Mouse (Mus musculus) neutrophil, adult 59 days (primary cell): ENCODE measurements around the gene Prg2. TPM values are rescaled to one million over a fixed set of nuclear protein-coding genes. Genes with fewer than 3 reads are reported as not detected.

Source experiments
- total RNA-seq, 2 experiments: library from RNA; stranded (reverse); gene quantifications; 1 replicate in 1 of 2; 2 replicates in 1 of 2; pipeline ENCODE4 v1.2.4; 2023

Gene Prg2
- total RNA-seq = 100 to 1,000 TPM; 120 to 419 TPM

DNA sequence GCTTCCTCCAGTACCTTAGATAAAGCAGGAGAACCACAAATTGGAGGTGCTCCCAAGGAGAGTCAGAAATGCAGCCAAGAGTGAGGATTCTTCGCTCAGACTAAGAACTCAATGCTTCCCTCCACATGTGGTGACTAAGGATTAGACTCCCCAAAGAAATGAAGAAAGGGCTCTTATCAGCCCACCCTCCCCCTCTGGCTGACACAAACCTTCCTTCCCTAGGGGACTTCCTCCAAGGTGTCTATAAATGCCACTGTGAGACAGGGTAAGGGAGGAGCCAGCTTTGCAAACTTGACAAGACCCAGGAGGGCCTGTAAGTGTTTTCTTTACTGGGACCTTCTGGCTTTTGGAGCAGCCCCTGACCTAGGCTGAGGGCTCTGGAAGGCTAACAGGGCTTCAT lies at the start of gene Prg2:
Gene Prg2 (plus strand): TSS at position 274 of the 400 bp plus-strand sequence.

DNA sequence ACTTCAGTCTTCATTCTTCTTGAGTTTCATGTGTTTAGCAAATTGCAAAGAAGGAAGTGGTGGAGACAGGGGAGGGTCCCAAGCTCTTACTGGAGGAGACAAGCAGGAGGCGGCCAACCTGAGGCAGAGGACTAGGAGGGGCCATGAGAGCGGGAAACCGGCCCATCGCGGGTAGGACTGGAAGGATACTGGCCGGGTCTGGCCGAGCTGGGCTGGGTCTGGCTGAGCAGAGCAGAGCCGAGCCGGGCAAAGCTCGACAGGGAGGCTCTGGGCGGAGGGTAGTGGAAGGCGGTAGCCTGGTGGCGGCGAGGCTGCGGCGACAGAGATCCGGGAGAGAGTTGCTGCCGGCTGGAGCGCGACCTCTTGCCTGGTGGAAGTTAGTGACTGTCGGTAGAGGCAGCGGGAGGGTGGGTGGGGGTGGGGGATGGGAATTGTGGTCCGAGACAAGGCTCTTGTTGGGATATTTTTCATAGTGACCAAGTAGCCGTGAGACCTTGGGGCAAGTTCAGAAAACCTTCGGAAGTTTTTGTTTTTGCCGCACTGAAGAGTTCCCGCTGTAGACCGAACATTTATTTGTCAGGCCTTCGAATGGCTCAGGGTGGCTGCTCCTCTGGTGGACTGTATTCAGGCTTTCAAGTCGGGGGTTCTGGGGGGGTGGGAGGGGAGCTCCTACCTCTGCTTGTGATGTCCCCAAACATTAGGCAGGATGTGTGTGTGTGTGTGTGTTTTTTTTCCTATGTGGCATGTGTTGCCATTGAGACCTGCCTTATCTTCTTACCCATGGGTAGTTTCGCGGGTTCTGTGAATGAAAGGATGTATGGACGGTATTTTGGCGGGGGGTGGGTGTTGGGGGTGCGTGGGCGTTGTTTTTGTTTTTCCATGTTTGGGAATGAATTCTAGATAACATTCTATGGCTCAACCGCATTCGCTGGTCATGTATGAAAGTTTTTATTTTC lies 43.5 kb upstream of the Prg2 start, which contains the start of gene Slc43a3:
Gene Slc43a3 (plus strand): TSS at position 106 of the 956 bp plus-strand sequence.

DNA sequence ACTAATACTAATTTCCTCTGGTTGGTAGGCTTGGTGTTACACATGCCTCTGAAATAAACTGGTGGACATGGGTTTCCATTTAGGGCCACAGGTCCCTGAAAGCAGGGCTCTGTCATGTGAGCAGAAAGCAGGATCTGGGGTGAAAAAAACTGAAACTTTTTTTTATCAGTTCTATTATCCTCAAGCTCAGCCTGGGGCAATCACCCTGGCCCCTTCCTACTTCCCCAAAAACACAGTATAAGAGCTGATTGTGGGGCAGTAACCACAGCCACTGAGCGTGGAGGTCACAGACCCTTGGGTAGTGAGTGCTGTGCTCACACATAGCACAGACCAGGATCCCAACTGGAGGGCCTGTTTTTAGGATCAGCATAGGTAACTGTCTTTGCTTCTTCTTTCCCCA lies 7.7 kb downstream of the Prg2 start, which contains the start of gene Prg3:
Gene Prg3 (plus strand): TSS at position 286 of the 400 bp plus-strand sequence.

Other genes starting within 250 kb of the Prg2 start
- 1 to 10 TPM; 2.1 to 2.3 TPM for gene Ypel4, start 246.4 kb upstream of the Prg2 start, total RNA-seq
- not detected for gene Gm19426, start 236.8 kb upstream of the Prg2 start, total RNA-seq
- under 1 TPM; 0.20 to 0.90 TPM for gene Serping1, start 205.0 kb upstream of the Prg2 start, total RNA-seq
- gene Ube2l6, start 181.6 kb upstream of the Prg2 start, total RNA-seq = 10 to 100 TPM; 21.7 to 29.5 TPM
- gene Smtnl1, start 157.8 kb upstream of the Prg2 start, total RNA-seq = under 1 TPM in 1 of 2 experiments, not detected in 1; 0.35 TPM
- 1 to 10 TPM; 5.6 to 7.0 TPM for gene Timm10, start 153.5 kb upstream of the Prg2 start, total RNA-seq
- 10 to 100 TPM in 1 of 2 experiments, 1 to 10 TPM in 1; 6.7 to 11.0 TPM for gene Slc43a1, start 141.6 kb upstream of the Prg2 start, total RNA-seq
- gene Rtn4rl2, start 93.8 kb upstream of the Prg2 start, total RNA-seq = not detected
- 10 to 100 TPM; 38.7 to 54.8 TPM for gene Slc43a3, start 43.9 kb upstream of the Prg2 start, total RNA-seq
- gene Prg3, start 7.8 kb downstream of the Prg2 start, total RNA-seq = 10 to 100 TPM in 1 of 2 experiments, 1 to 10 TPM in 1; 6.6 to 27.0 TPM
- 100 to 1,000 TPM; 104 to 111 TPM for gene Ssrp1, start 56.8 kb downstream of the Prg2 start, total RNA-seq
- gene P2rx3, start 57.0 kb downstream of the Prg2 start, total RNA-seq = under 1 TPM; 0.37 to 0.38 TPM
- gene Tnks1bp1, start 67.6 kb downstream of the Prg2 start, total RNA-seq = 10 to 100 TPM in 1 of 2 experiments, 1 to 10 TPM in 1; 7.1 to 11.7 TPM
- 1 to 10 TPM; 2.3 TPM for gene Aplnr, start 155.8 kb downstream of the Prg2 start, total RNA-seq
- not detected for gene Lrrc55, start 216.7 kb downstream of the Prg2 start, total RNA-seq